Mouse (Mus musculus): ENCODE measurements around the gene Saxo1. TPM values are rescaled to one million over a fixed set of nuclear protein-coding genes. Genes with fewer than 3 reads are reported as not detected.

Saxo1 gene
- total RNA-seq (2023): not detected

DNA sequence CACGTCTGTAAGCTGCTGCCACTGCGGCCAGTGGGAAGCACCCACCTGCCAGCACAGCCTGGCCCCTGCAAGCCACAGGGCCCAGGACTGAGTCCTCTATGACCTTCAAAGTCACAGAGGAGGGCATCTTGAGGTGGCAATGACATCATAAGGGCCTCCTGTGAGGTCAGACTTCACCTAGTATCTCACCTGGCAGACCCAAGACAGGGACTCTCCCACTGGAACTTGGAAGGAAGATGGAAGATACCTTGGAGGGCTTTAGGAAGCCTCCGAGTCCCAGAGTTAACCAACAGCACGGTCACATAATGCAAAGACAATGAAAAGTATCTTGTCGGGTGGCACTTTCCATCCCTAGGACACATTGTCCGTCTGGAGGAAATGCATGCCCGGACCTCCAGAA, at the start of gene Saxo1:
TSS of gene Saxo1 (minus strand) at position 101 of the 400 bp plus-strand sequence.

DNA sequence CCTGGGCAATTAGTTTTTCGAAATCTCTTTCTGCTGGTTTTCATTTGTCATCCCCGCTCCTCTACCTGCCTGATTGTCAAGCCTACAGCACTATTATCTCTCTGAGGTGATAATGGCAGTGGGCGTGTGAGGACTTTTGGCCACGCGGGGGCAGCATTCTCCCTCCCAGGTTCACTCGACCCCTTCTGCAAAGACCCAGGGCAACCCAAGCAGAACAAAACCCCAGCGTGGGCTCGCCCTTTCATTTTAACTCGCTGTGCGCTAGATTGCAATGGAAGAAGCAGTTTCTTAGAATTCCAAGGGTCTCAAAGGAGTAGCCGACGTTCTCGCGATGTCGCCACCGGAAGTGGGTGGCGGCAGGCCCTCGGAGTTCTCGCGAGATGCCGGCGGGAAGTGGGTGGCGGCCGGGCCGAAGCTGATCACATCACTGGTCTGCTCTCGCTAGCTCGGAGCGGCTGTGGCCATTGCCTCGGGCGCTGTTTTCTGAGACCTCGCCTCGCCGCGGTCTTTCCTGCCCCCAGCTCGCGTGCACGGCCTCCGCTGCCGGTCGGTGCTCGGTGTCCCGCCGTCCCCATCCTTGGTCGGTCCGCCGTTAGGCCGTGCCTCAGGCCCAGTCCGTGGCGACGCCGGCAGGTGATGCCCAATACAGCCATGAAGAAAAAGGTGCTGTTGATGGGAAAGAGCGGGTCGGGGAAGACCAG, 17.3 kb upstream of the Saxo1 start, which contains the start of gene Rraga:
TSS of gene Rraga (plus strand) at position 386 of the 701 bp plus-strand sequence.

Other genes starting within 250 kb of the Saxo1 start
- gene Rraga, start 17.3 kb upstream of the Saxo1 start, total RNA-seq (2023): 10 to 100 TPM; 86.1 to 96.0 TPM
- gene Haus6, start 53.7 kb upstream of the Saxo1 start, total RNA-seq (2023): 10 to 100 TPM; 20.4 to 24.8 TPM
- gene Plin2, start 111.7 kb upstream of the Saxo1 start, total RNA-seq (2023): 10 to 100 TPM in 1 of 2 experiments, 1 to 10 TPM in 1; 9.2 to 12.5 TPM
- gene Dennd4c, start 190.2 kb upstream of the Saxo1 start, total RNA-seq (2023): 10 to 100 TPM; 15.8 to 23.0 TPM

Measured in B cell, adult 67 days (primary cell).